Mouse (Mus musculus): ENCODE results near the gene Parp12. TPM values are rescaled to one million over a fixed set of nuclear protein-coding genes. Genes with fewer than 3 reads are reported as not detected.

Parp12 gene
- polyA plus RNA-seq, 1 experiment from 2014 or later: 2.3 TPM

DNA sequence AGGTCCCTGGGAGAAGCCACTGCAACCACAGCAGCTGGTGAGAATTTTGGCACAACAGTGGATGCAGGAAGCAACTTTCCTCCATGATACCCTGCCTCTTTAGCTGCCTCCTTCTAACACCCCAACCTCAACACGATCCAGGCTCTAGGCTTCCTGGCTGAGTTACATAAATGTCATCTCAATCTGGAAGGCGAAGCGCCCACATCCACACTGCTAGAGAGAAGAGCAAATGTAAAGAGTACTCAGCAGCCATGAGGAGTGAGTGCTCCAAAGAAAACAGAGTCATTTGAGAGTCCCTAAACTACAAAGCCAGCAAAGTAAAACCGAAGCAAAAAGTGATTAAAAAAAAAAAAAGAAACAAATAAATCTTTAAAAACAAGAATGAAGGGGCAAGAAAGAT, 13.5 kb downstream of the Parp12 start:
- no peak overlapping the region for H3K27ac ChIP-seq
- H3K4me1 ChIP-seq: no peaks in the 10 kb centered on the region
- WGBS: 88% methylated on average over 4 of the region's 4 CpGs
- H3K4me3 ChIP-seq: no peak overlapping the region
- H3K27me3 ChIP-seq (replicated peaks): no peaks in the 10 kb centered on the region
- no peak for ATAC-seq (replicated peaks)
- H3K9me3 ChIP-seq: no peaks in the 10 kb centered on the region
- H3K4me2 ChIP-seq: no peak overlapping the region
- H3K36me3 ChIP-seq (replicated peaks): no peaks in the 10 kb centered on the region
- H3K9ac ChIP-seq: no peak overlapping the region

GRCm38 (mm10) chr6:39076498-39076897, 41.7 kb downstream of the Parp12 start:
- Histone ChIP-seq H3K4me3 (no peak overlapping the region), H3K9me3 (no peaks in the 10 kb centered on the region), H3K36me3 (replicated peaks) (no peaks in the 10 kb centered on the region), H3K27ac (no peak overlapping the region), H3K27me3 (replicated peaks) (no peaks in the 10 kb centered on the region), H3K9ac (no peak overlapping the region), H3K4me2 (no peak overlapping the region), H3K4me1 (0 out of 2 replicates have a peak, but pooled peaks cover 6% of the 10 kb centered on the region)
- no peak for ATAC-seq (replicated peaks)

DNA sequence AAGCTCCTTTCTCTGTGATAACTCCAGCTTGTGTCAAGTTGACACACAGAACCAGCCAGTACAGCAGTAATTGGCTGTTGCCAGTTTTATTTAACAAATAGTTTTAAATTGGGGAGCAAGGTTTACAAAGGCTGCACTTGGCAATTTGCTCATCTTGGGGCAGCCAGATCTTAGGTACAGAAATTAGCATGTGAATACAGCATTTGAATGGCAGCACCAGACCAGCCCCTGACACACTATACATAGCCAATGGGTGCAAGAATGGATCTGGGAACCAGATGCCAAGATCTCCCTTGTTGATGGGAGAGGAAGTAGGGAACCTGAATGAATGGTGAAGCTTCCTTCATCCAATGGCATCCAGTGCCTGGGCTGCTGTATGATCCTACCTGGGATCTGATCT, 44.0 kb downstream of the Parp12 start:
- Histone ChIP-seq H3K4me2 (no peak overlapping the region), H3K9me3 (no peaks in the 10 kb centered on the region), H3K4me3 (no peak overlapping the region), H3K9ac (no peak overlapping the region), H3K27ac (no peak overlapping the region), H3K36me3 (replicated peaks) (no peaks in the 10 kb centered on the region), H3K4me1 (0 out of 2 replicates have a peak, but pooled peaks cover 6% of the 10 kb centered on the region), H3K27me3 (replicated peaks) (no peaks in the 10 kb centered on the region)
- no peak for ATAC-seq (replicated peaks)

GRCm38 (mm10) chr6:39072664-39073063, 45.5 kb downstream of the Parp12 start:
- H3K36me3 ChIP-seq (replicated peaks): no peaks in the 10 kb centered on the region
- no peak overlapping the region for H3K27ac ChIP-seq
- no peak overlapping the region for H3K4me3 ChIP-seq
- H3K9ac ChIP-seq: no peak overlapping the region
- WGBS: 53% methylated on average over 5 of the region's 5 CpGs
- H3K27me3 ChIP-seq (replicated peaks): no peaks in the 10 kb centered on the region
- ATAC-seq (replicated peaks): no peak
- H3K9me3 ChIP-seq: no peaks in the 10 kb centered on the region
- H3K4me2 ChIP-seq: no peak overlapping the region
- H3K4me1 ChIP-seq: 0 out of 2 replicates have a peak, but pooled peaks cover 6% of the 10 kb centered on the region

DNA sequence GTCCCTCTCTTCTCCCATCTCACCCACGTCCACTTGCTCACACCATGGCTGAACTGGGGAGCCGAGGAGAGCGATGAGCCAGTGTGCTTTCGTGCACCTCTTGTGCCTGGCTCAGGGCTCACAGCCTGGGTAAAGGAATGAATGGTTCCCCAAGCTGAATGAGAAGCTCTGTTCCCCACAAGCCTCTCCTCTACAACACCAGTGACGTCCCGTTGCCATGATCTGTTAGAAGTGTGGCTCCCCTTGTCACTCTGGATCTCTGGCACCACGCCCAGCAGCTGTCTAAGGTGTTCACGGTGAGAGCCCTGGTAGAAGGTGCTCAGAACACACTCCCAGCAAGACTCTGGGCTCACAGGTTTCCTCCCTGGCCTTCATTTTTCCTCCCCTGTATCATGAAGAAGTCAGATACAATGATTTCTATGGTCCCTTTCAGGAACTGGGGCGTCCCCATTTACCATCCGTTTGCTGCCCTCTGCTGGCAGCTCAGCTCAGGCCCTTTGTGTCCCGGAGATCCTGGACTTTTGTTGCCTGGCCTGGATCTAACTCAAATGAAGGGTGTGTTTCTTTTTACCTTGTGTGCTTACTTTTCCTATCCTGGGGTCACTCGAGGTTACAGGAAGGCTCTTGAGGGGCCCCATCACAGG, 51.1 kb downstream of the Parp12 start:
- Histone ChIP-seq H3K9me3 (no peaks in the 10 kb centered on the region), H3K27me3 (replicated peaks) (no peaks in the 10 kb centered on the region), H3K9ac (no peak overlapping the region), H3K4me2 (no peak overlapping the region), H3K36me3 (replicated peaks) (no peaks in the 10 kb centered on the region), H3K27ac (0 out of 2 replicates have a peak overlapping the region, but pooled peaks have one; percentile 18), H3K4me3 (no peak overlapping the region), H3K4me1 (0 out of 2 replicates have a peak, but pooled peaks cover 4% of the 10 kb centered on the region)
- WGBS: 47% methylated on average over 12 of the region's 12 CpGs
- peak; percentile 83 for ATAC-seq (replicated peaks)

GRCm38 (mm10) chr6:39063541-39063940, 54.6 kb downstream of the Parp12 start:
- H3K27me3 ChIP-seq (replicated peaks): no peaks in the 10 kb centered on the region
- 55% methylated on average over 2 of the region's 2 CpGs for WGBS
- no peak overlapping the region for H3K4me3 ChIP-seq
- no peak for ATAC-seq (replicated peaks)
- no peaks in the 10 kb centered on the region for H3K9me3 ChIP-seq
- no peaks in the 10 kb centered on the region for H3K36me3 ChIP-seq (replicated peaks)
- peaks cover 11% of the 10 kb centered on the region; the same call in 1 of the 2 replicates for H3K4me1 ChIP-seq
- H3K27ac ChIP-seq: no peak overlapping the region
- H3K9ac ChIP-seq: no peak overlapping the region
- no peak overlapping the region for H3K4me2 ChIP-seq

- no peaks in the 10 kb centered on the region for H3K27me3 ChIP-seq (replicated peaks)
- no peak overlapping the region for H3K4me2 ChIP-seq
- ATAC-seq (replicated peaks): peak; percentile 52
- peak overlapping the region; percentile 31; the same call in 1 of the 2 replicates for H3K27ac ChIP-seq
- no peak overlapping the region for H3K4me3 ChIP-seq
- H3K9ac ChIP-seq: no peak overlapping the region
- peaks cover 6% of the 10 kb centered on the region; the same call in 1 of the 2 replicates for H3K4me1 ChIP-seq
- H3K9me3 ChIP-seq: no peaks in the 10 kb centered on the region
- H3K36me3 ChIP-seq (replicated peaks): no peaks in the 10 kb centered on the region
- WGBS: 20% methylated on average over 4 of the region's 4 CpGs
Measured at GRCm38 (mm10) chr6:39061180-39061579, 57.0 kb downstream of the Parp12 start.

- H3K4me2 ChIP-seq: no peak overlapping the region
- 85% methylated on average over 12 of the region's 12 CpGs for WGBS
- no peaks in the 10 kb centered on the region for H3K27me3 ChIP-seq (replicated peaks)
- H3K4me1 ChIP-seq: peaks cover 6% of the 10 kb centered on the region; the same call in 1 of the 2 replicates
- H3K9me3 ChIP-seq: no peaks in the 10 kb centered on the region
- no peak overlapping the region for H3K27ac ChIP-seq
- no peak overlapping the region for H3K4me3 ChIP-seq
- no peak overlapping the region for H3K9ac ChIP-seq
- no peak for ATAC-seq (replicated peaks)
- H3K36me3 ChIP-seq (replicated peaks): no peaks in the 10 kb centered on the region
Measured at GRCm38 (mm10) chr6:39059547-39060497, 58.3 kb downstream of the Parp12 start.

DNA sequence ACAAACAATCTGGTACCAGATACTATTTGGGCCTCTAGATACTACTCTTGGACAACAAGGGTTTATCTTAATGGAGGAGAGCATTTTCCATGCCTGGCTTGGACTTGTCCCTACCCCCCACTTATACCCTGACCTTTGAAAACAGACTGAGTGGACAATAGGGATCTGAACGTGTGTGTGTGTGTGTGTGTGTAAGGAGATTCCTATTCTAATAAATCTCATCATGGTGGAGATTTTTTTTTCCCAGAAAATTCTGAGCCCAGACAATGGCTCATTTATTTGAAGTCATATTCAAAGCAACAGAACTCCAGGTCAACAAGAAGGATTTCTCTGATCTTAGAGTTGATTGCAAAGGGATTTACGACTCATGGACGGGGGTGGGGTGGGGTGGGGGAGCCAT, 59.2 kb downstream of the Parp12 start:
- no peak overlapping the region for H3K9ac ChIP-seq
- no peak overlapping the region for H3K4me2 ChIP-seq
- no peaks in the 10 kb centered on the region for H3K27me3 ChIP-seq (replicated peaks)
- H3K4me3 ChIP-seq: no peak overlapping the region
- peaks cover 6% of the 10 kb centered on the region; the same call in 1 of the 2 replicates for H3K4me1 ChIP-seq
- H3K27ac ChIP-seq: no peak overlapping the region
- 83% methylated on average over 3 of the region's 3 CpGs for WGBS
- no peak for ATAC-seq (replicated peaks)
- no peaks in the 10 kb centered on the region for H3K9me3 ChIP-seq
- H3K36me3 ChIP-seq (replicated peaks): no peaks in the 10 kb centered on the region

- ATAC-seq (replicated peaks): no peak
- WGBS: 56% methylated on average over 3 of the region's 3 CpGs
- Histone ChIP-seq H3K4me3 (no peak overlapping the region), H3K27ac (no peak overlapping the region), H3K9ac (no peak overlapping the region), H3K9me3 (no peaks in the 10 kb centered on the region), H3K4me2 (no peak overlapping the region), H3K27me3 (replicated peaks) (no peaks in the 10 kb centered on the region), H3K4me1 (peaks cover 6% of the 10 kb centered on the region; the same call in 1 of the 2 replicates), H3K36me3 (replicated peaks) (no peaks in the 10 kb centered on the region)
Measured at GRCm38 (mm10) chr6:39058389-39058788, 59.8 kb downstream of the Parp12 start.

DNA sequence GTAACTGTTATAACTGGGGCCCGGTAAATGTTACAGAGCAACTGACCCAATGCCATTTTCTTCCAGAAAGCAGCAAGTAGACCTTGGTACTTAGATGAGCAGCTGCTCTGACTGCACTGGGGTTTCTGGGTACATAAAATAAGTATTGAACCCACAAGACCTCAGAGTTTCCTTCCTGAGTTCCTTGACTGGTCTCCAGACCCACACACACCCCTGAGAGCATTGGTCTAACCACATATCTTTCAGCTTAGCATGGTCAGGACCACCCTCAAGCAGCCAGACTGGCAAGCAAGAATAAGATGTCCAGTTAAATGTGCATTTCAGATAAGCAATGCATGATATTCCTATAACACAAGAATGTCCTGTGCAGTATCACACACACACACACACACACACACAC, 61.0 kb downstream of the Parp12 start:
- Histone ChIP-seq H3K9ac (no peak overlapping the region), H3K4me3 (no peak overlapping the region), H3K4me2 (no peak overlapping the region), H3K27me3 (replicated peaks) (no peaks in the 10 kb centered on the region), H3K4me1 (peaks cover 6% of the 10 kb centered on the region; the same call in 1 of the 2 replicates), H3K9me3 (no peaks in the 10 kb centered on the region), H3K27ac (no peak overlapping the region), H3K36me3 (replicated peaks) (no peaks in the 10 kb centered on the region)
- 97% methylated on average over 1 of the region's 1 CpGs for WGBS
- ATAC-seq (replicated peaks): no peak

DNA sequence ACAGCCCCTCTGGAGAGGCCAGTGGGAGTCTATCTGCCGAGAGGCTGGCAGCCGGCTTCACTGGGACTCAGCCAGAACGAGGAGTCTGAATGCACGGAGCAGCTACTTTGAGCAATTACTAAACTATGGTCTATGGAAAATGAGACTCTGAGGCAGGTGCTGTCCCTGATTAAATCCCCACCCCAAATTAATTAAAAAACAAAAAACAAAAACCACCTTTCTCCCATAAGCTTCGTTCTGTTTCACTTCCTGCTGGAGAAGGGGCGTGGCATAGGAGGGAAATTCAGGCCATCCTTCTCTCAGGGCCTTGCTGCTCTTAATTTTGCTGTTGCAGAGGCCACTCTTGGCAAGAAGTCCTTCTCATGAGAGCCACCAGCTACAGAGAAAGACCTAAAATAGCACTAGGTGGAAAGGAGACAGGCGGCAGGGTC, 62.3 kb downstream of the Parp12 start:
- Histone ChIP-seq H3K4me3 (no peak overlapping the region), H3K9me3 (no peaks in the 10 kb centered on the region), H3K27ac (no peak overlapping the region), H3K27me3 (replicated peaks) (no peaks in the 10 kb centered on the region), H3K4me2 (no peak overlapping the region), H3K4me1 (peaks cover under 1% of the 10 kb centered on the region; the same call in 1 of the 2 replicates), H3K9ac (no peak overlapping the region), H3K36me3 (replicated peaks) (no peaks in the 10 kb centered on the region)
- WGBS: 53% methylated on average over 7 of the region's 7 CpGs
- no peak for ATAC-seq (replicated peaks)
